Comparison of ENCODE assay signal across 30 mouse cellular contexts in genomic region chrX:109108117-109108805, GRCm38 (mm10). TPM values are rescaled to one million over a fixed set of nuclear protein-coding genes. Genes with fewer than 3 reads are reported as not detected.
DNase-seq lines count a peak whose midpoint lies in the region; ATAC-seq lines count a peak whose summit lies in the region.
"Had no signal": no experiment of that assay in that cellular context is flagged by ENCODE, and none has a peak within 500 bp of the region (broad histone marks: within the 10 kb centered on the region; RNA-seq: fewer than 3 reads in every experiment).

No protein-coding gene starts in this region.

- H3K4me1 ChIP-seq in intestine, embryonic 16.5 days (ENCODE audit: control insufficient read depth, insufficient read depth, low read length), result peaks cover under 1% of the 10 kb centered on the region; the same call in 1 of the 2 replicates
- no peaks in the 10 kb centered on the region for H3K4me1 ChIP-seq in intestine, embryonic 15.5 days (replicated peaks)
- H3K4me1 ChIP-seq in hindbrain, embryonic 16.5 days (ENCODE audit: control insufficient read depth, insufficient read depth, low read depth, low read length), result peaks cover under 1% of the 10 kb centered on the region; the same call in 1 of the 2 replicates
- H3K4me1 ChIP-seq: embryonic facial prominence, embryonic 13.5 days had no signal

- DNase-seq in splenic B cell, adult 2 months (ENCODE audit: low read depth, low spot score), result peak; percentile 34
- DNase-seq in thymus, postnatal 4 days, result no peak
- DNase-seq: adrenal gland, adult 8-10 months; adrenal gland, postnatal 25 days; B cell, adult 2 months; cerebellum, adult 11 months; cerebellum, adult 2 months; cerebellum, adult 9-11 months; cerebellum, postnatal 25 days; embryo, embryonic 11 days; gastrocnemius, postnatal 10 days; gastrocnemius, postnatal 36 days; heart, adult 11 months had no signal

- no peak overlapping the region for H3K9ac ChIP-seq in intestine, embryonic 16.5 days (ENCODE audit: low read depth, low read length)
- H3K9ac ChIP-seq in intestine, embryonic 15.5 days, result no peak overlapping the region
- H3K9ac ChIP-seq in hindbrain, embryonic 16.5 days (ENCODE audit: low read depth, low read length), result no peak overlapping the region
- H3K9ac ChIP-seq: embryonic facial prominence, embryonic 13.5 days; forebrain, embryonic 12.5 days; forebrain, embryonic 15.5 days; hindbrain, embryonic 13.5 days had no signal

- no peaks in the 10 kb centered on the region for H3K27me3 ChIP-seq in intestine, embryonic 16.5 days (replicated peaks; ENCODE audit: control insufficient read depth, insufficient read depth, low read length)
- H3K27me3 ChIP-seq in intestine, embryonic 15.5 days (replicated peaks), result no peaks in the 10 kb centered on the region
- no peaks in the 10 kb centered on the region for H3K27me3 ChIP-seq in splenic B cell, adult 2 months (ENCODE audit: control insufficient read depth, insufficient read depth, low read length, poor library complexity, severe bottlenecking)
- no peaks in the 10 kb centered on the region for H3K27me3 ChIP-seq in hindbrain, embryonic 16.5 days (replicated peaks; ENCODE audit: control insufficient read depth, insufficient read depth, low read length)
- H3K27me3 ChIP-seq: embryonic facial prominence, embryonic 13.5 days; forebrain, embryonic 12.5 days; forebrain, embryonic 15.5 days; hindbrain, embryonic 13.5 days had no signal

- H3K36me3 ChIP-seq in intestine, embryonic 16.5 days (ENCODE audit: control insufficient read depth, insufficient read depth, low read length), result no peaks in the 10 kb centered on the region
- no peaks in the 10 kb centered on the region for H3K36me3 ChIP-seq in intestine, embryonic 15.5 days
- no peaks in the 10 kb centered on the region for H3K36me3 ChIP-seq in macrophage (ENCODE audit: inconsistent target)
- H3K36me3 ChIP-seq in splenic B cell, adult 2 months (ENCODE audit: control insufficient read depth, insufficient read depth, low read length, poor library complexity, severe bottlenecking), result no peaks in the 10 kb centered on the region
- H3K36me3 ChIP-seq in hindbrain, embryonic 16.5 days (ENCODE audit: control insufficient read depth, insufficient read depth, low read length), result no peaks in the 10 kb centered on the region
- H3K36me3 ChIP-seq: embryonic facial prominence, embryonic 10.5 days; embryonic facial prominence, embryonic 13.5 days; forebrain, embryonic 12.5 days; forebrain, embryonic 15.5 days; hindbrain, embryonic 10.5 days; hindbrain, embryonic 13.5 days had no signal

- peak; percentile 58; the same call in 1 of the 2 replicates for ATAC-seq in intestine, embryonic 16.5 days
- no peak for ATAC-seq in intestine, embryonic 15.5 days
- peak; percentile 90 for ATAC-seq in common myeloid progenitor, adult 5-6 weeks (replicated peaks; ENCODE audit: low read depth, poor library complexity, severe bottlenecking)
- no peak for ATAC-seq in hindbrain, embryonic 16.5 days
- ATAC-seq in monocyte, adult 5-6 weeks (replicated peaks; ENCODE audit: insufficient number of reproducible peaks, low FRiP score, low TSS enrichment, poor library complexity, severe bottlenecking), result no peak
- ATAC-seq: activated CD4-positive, CD25-positive, alpha-beta regulatory T cell, adult 4 months; forebrain, embryonic 15.5 days; hindbrain, postnatal 0 days; inflammation-experienced regulatory T-cells, adult 6 months had no signal

- no peak overlapping the region for H3K4me3 ChIP-seq in intestine, embryonic 16.5 days (ENCODE audit: low read length)
- no peak overlapping the region for H3K4me3 ChIP-seq in intestine, embryonic 15.5 days (replicated peaks)
- H3K4me3 ChIP-seq in macrophage (ENCODE audit: inconsistent target), result no peak overlapping the region
- H3K4me3 ChIP-seq in hindbrain, embryonic 16.5 days (ENCODE audit: low read length), result no peak overlapping the region
- H3K4me3 ChIP-seq: embryonic facial prominence, embryonic 10.5 days; embryonic facial prominence, embryonic 13.5 days; erythroblast, embryonic 14.5 days; forebrain, embryonic 12.5 days; forebrain, embryonic 15.5 days; hindbrain, embryonic 10.5 days; hindbrain, embryonic 13.5 days had no signal

- H3K4me2 ChIP-seq in intestine, embryonic 16.5 days (ENCODE audit: low read depth, low read length), result no peak overlapping the region
- no peak overlapping the region for H3K4me2 ChIP-seq in intestine, embryonic 15.5 days (replicated peaks)
- H3K4me2 ChIP-seq in hindbrain, embryonic 16.5 days (ENCODE audit: low read length), result no peak overlapping the region
- H3K4me2 ChIP-seq: embryonic facial prominence, embryonic 13.5 days; forebrain, embryonic 12.5 days; forebrain, embryonic 15.5 days; heart, embryonic 11.5 days; hindbrain, embryonic 13.5 days had no signal

- no peak overlapping the region for H3K27ac ChIP-seq in intestine, embryonic 16.5 days (ENCODE audit: low read length)
- no peak overlapping the region for H3K27ac ChIP-seq in intestine, embryonic 15.5 days
- peak overlapping the region; percentile 64 for H3K27ac ChIP-seq in macrophage
- H3K27ac ChIP-seq in hindbrain, embryonic 16.5 days (ENCODE audit: low read depth, low read length), result no peak overlapping the region
- H3K27ac ChIP-seq: embryonic facial prominence, embryonic 10.5 days; embryonic facial prominence, embryonic 13.5 days; forebrain, embryonic 12.5 days; forebrain, embryonic 15.5 days; hindbrain, embryonic 10.5 days; hindbrain, embryonic 13.5 days; hindbrain, postnatal 0 days had no signal

- WGBS in intestine, embryonic 16.5 days, result 16% methylated on average over 1 of the region's 1 CpGs
- 21% methylated on average over 1 of the region's 1 CpGs for WGBS in intestine, embryonic 15.5 days
- WGBS in macrophage (ENCODE audit: missing documents), result 0% methylated on average over 1 of the region's 1 CpGs
- WGBS in hindbrain, embryonic 16.5 days, result 45% methylated on average over 1 of the region's 1 CpGs

- peaks cover 97% of the 10 kb centered on the region for H3K79me2 ChIP-seq in macrophage (ENCODE audit: inconsistent target)

- H3K9me3 ChIP-seq in intestine, embryonic 16.5 days (ENCODE audit: control insufficient read depth, low read length), result no peaks in the 10 kb centered on the region
- no peaks in the 10 kb centered on the region for H3K9me3 ChIP-seq in intestine, embryonic 15.5 days
- no peaks in the 10 kb centered on the region for H3K9me3 ChIP-seq in hindbrain, embryonic 16.5 days (ENCODE audit: control insufficient read depth, low read length)
- H3K9me3 ChIP-seq: embryonic facial prominence, embryonic 10.5 days; embryonic facial prominence, embryonic 13.5 days; forebrain, embryonic 12.5 days; forebrain, embryonic 15.5 days; hindbrain, embryonic 10.5 days; hindbrain, embryonic 13.5 days had no signal

RNA-seq across cellular contexts. Expression of gene Sh3bgrl, which starts 13.1 kb away (rescaled TPM):
- 88.9 and 99.0 TPM in 2 replicates for polyA plus RNA-seq in intestine, embryonic 16.5 days (2015; fragmentation: Nextera tagmentation; extraction: Ambion mirVana)
- 95.1 and 105 TPM in 2 replicates for polyA plus RNA-seq in intestine, embryonic 15.5 days (2015; fragmentation: Nextera tagmentation; extraction: Ambion mirVana)
- total RNA-seq in common myeloid progenitor, adult 5-6 weeks (2017), result 133 and 151 TPM in 2 replicates
- 10 to 100 TPM; 14.7 to 76.2 (median 33.9) TPM for total RNA-seq in macrophage (2018; cell fraction: chromatin; rRNA removed)
- 100 to 1,000 TPM; 260 to 366 (median 281) TPM for total RNA-seq in macrophage (2018; cell fraction: cytosol; rRNA removed)
- total RNA-seq in macrophage (2018; cell fraction: nucleus; rRNA removed), result 100 to 1,000 TPM in 14 of 26 experiments, 10 to 100 TPM in 12; 53.4 to 237 (median 107) TPM
- 230 to 315 TPM (median 246 TPM) in 3 replicates for polyA plus RNA-seq in macrophage (2018)
- polyA plus RNA-seq in hindbrain, embryonic 16.5 days (2015; fragmentation: Nextera tagmentation; extraction: Ambion mirVana), result 171 and 181 TPM in 2 replicates
- 159 to 278 TPM (median 277 TPM) in 3 replicates for total RNA-seq in monocyte, adult 5-6 weeks (2017)

Comparison
In these comparisons a context has a peak if more than half of its experiments do, and no peak if none do; other contexts are left out.
1. ATAC-seq: peak in intestine, embryonic 16.5 days (single experiment) and common myeloid progenitor, adult 5-6 weeks (single experiment); none in intestine, embryonic 15.5 days (single experiment), hindbrain, embryonic 16.5 days (single experiment) and monocyte, adult 5-6 weeks (single experiment).